Mouse (Mus musculus): ENCODE data around the gene Spdye4b.

- no peak for TF ChIP-seq CTCF (IDR thresholded peaks at IDR 0.05; ENCODE audit: insufficient read depth, low read length)
- TF ChIP-seq POLR2A (IDR thresholded peaks at IDR 0.05; ENCODE audit: borderline replicate concordance, extremely low read depth, low read depth, low read length): no peak
These were observed 1.6 kb upstream of the Spdye4b start for GRCm38 (mm10) chr5:143179179-143179578.
